ENCODE assay signal across 21 mouse cellular contexts in the genomic region with DNA sequence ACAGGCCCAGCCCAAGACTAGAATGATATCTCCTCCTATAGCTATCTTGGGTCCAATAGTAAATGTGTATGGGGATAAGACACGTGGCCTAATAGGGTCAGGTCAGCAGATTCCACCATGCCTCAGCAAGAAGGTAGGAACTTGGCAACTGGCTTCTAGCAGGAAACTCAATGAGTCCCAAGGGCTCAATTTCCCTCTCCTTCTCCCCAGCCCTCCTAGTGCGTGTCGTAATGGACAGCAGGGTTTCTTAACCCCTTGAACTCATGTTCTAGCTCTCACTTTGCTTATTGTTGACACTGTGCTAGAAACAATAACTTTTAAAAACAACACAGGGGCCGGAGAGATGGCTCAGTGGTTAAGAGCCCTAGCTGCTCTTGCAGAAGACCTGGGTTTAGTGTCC.
"Had no signal": no experiment of that assay in that cellular context is flagged by ENCODE, and none has a peak within 500 bp of the region (broad histone marks: within the 10 kb centered on the region; RNA-seq: fewer than 3 reads in every experiment).

No protein-coding gene starts in this region.

- H3K36me3 ChIP-seq: heart, embryonic 10.5 days; heart, embryonic 12.5 days; hindbrain, embryonic 15.5 days; liver, embryonic 13.5 days had no signal

- H3K9me3 ChIP-seq: heart, embryonic 10.5 days; heart, embryonic 12.5 days; hindbrain, embryonic 13.5 days; hindbrain, embryonic 15.5 days; limb, embryonic 10.5 days; limb, embryonic 12.5 days; liver, embryonic 13.5 days had no signal

- H3K4me3 ChIP-seq: heart, embryonic 10.5 days; heart, embryonic 12.5 days; hindbrain, embryonic 13.5 days; hindbrain, embryonic 15.5 days; layer of hippocampus, adult 2 months; left cerebral cortex, adult 2 months; limb, embryonic 10.5 days; limb, embryonic 12.5 days; liver, embryonic 13.5 days had no signal

- H3K27ac ChIP-seq: heart, embryonic 10.5 days; hindbrain, embryonic 13.5 days; hindbrain, embryonic 15.5 days; hindbrain, postnatal 0 days; layer of hippocampus, adult 2 months; left cerebral cortex, adult 2 months; limb, embryonic 10.5 days; limb, embryonic 12.5 days; liver, embryonic 13.5 days had no signal

- ATAC-seq: hindbrain, postnatal 0 days; intestine, embryonic 16.5 days had no signal

- DNase-seq: gastrocnemius, postnatal 14 days; gastrocnemius, postnatal 36 days; heart, adult 18-20 months; heart, postnatal 10 days; kidney, adult 18-20 months; kidney, adult 8-10 months; kidney, postnatal 10 days; kidney, postnatal 25 days; kidney, postnatal 4 days; liver; liver, embryonic 13.5 days had no signal

- H3K27me3 ChIP-seq: heart, embryonic 12.5 days; hindbrain, embryonic 13.5 days; hindbrain, embryonic 15.5 days; limb, embryonic 12.5 days; liver, embryonic 13.5 days had no signal

- H3K9ac ChIP-seq: heart, embryonic 12.5 days; hindbrain, embryonic 13.5 days; hindbrain, embryonic 15.5 days; limb, embryonic 12.5 days; liver, embryonic 13.5 days had no signal

- H3K4me1 ChIP-seq: heart, embryonic 10.5 days; hindbrain, embryonic 13.5 days; hindbrain, embryonic 15.5 days; limb, embryonic 10.5 days; limb, embryonic 12.5 days; liver, embryonic 13.5 days had no signal
